Mouse (Mus musculus): ENCODE measurements at regions not wholly inside any gene's neighbourhood (a gene's known extent, or its start where the extent isn't known, plus 50 kb on each side); places are given as distances from the start of the nearest gene placed in this dataset.

DNA sequence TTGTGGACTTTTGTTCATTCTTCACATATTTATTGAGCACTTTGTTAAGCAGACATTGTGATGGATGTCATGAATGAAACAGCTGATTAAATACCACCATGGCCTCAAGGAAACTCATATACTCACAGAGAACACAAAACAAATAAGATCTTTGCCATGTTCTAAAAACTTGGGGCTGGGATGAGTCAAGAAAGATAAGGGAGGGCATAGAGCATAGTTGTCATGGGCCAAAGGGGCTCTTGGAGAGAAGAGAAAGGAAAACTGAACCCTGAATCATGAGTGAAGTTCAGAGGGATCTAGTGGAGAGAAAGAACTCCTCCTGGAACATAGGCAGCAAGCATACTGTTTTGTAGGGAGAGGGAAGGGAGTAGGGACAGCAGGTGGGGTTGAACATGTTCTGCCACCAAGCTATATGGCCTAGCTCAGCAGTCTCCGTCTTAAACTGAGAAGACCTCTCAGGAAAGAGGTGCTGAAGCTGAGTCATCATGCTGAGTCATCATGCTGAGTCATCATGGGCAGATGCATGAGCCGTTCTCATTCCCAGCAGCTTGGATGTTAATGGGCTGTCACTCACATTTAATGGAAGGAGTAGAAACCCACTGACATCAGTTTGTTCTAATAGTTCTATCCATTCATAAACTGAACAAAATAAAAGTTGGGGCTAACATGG lies 69.6 kb downstream of the Cetn3 start:
- DNase-seq = no peak
- Histone ChIP-seq H3K4me3 (ENCODE audit: insufficient read depth, low read depth, low read length) (no peak overlapping the region), H3K4me1 (ENCODE audit: control insufficient read depth, insufficient read depth, low read length) (no peaks in the 10 kb centered on the region), H3K36me3 (ENCODE audit: control insufficient read depth, insufficient read depth, low read length) (no peaks in the 10 kb centered on the region), H3K27ac (ENCODE audit: insufficient read depth, low read depth, low read length) (no peak overlapping the region), H3K27me3 (replicated peaks; ENCODE audit: control insufficient read depth, insufficient read depth, low read length) (no peaks in the 10 kb centered on the region)
- 36% methylated on average over 2 of the region's 2 CpGs for WGBS
- no peak for TF ChIP-seq CTCF (conservative IDR thresholded peaks at IDR 0.05; ENCODE audit: insufficient read depth, insufficient read length, low read depth, low read length)
- no peak for TF ChIP-seq POLR2A (IDR thresholded peaks at IDR 0.05; ENCODE audit: low read depth, low read length)

DNA sequence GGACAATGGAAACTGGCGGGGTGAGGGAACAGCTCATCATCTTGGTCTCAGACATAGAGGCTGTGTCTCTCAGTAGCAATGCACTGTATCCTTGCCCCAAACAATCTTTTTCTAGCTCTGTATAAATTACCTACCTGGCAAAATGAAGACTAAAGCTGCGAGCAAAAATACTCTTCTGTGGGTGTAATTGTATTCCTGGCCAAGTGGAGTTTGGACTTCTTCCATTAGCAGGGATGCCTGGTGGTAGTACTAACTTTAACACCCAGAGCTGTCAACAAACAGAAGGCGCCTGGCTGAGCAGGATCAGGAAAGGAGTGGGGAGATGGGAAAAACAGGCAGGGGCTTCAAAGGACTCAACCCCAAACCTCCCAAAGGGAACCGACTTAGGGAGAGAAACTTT lies 73.2 kb downstream of the Cetn3 start:
- H3K36me3 ChIP-seq (ENCODE audit: control insufficient read depth, insufficient read depth, low read length) = no peaks in the 10 kb centered on the region
- TF ChIP-seq POLR2A (IDR thresholded peaks at IDR 0.05; ENCODE audit: low read depth, low read length) (no peak), CTCF (conservative IDR thresholded peaks at IDR 0.05; ENCODE audit: insufficient read depth, insufficient read length, low read depth, low read length) (no peak)
- H3K4me3 ChIP-seq (ENCODE audit: insufficient read depth, low read depth, low read length) = no peak overlapping the region
- H3K4me1 ChIP-seq (ENCODE audit: control insufficient read depth, insufficient read depth, low read length) = no peaks in the 10 kb centered on the region
- no peaks in the 10 kb centered on the region for H3K27me3 ChIP-seq (replicated peaks; ENCODE audit: control insufficient read depth, insufficient read depth, low read length)
- DNase-seq = peak; percentile 14
- 46% methylated on average over 4 of the region's 4 CpGs for WGBS
- H3K27ac ChIP-seq (ENCODE audit: insufficient read depth, low read depth, low read length) = no peak overlapping the region

- no peak for DNase-seq
- Histone ChIP-seq H3K4me1 (ENCODE audit: control insufficient read depth, insufficient read depth, low read length) (no peaks in the 10 kb centered on the region), H3K27ac (ENCODE audit: insufficient read depth, low read depth, low read length) (no peak overlapping the region), H3K36me3 (ENCODE audit: control insufficient read depth, insufficient read depth, low read length) (no peaks in the 10 kb centered on the region), H3K27me3 (replicated peaks; ENCODE audit: control insufficient read depth, insufficient read depth, low read length) (no peaks in the 10 kb centered on the region), H3K4me3 (ENCODE audit: insufficient read depth, low read depth, low read length) (no peak overlapping the region)
- 66% methylated on average over 4 of the region's 4 CpGs for WGBS
- TF ChIP-seq CTCF (conservative IDR thresholded peaks at IDR 0.05; ENCODE audit: insufficient read depth, insufficient read length, low read depth, low read length) (no peak), POLR2A (IDR thresholded peaks at IDR 0.05; ENCODE audit: low read depth, low read length) (no peak)
Observed at GRCm38 (mm10) chr13:81860683-81861082, 77.8 kb downstream of the Cetn3 start.

- WGBS = 72% methylated on average over 5 of the region's 5 CpGs
- no peaks in the 10 kb centered on the region for H3K27me3 ChIP-seq (replicated peaks; ENCODE audit: control insufficient read depth, insufficient read depth, low read length)
Observed at GRCm38 (mm10) chr13:81861886-81862600, 79.2 kb downstream of the Cetn3 start.

DNA sequence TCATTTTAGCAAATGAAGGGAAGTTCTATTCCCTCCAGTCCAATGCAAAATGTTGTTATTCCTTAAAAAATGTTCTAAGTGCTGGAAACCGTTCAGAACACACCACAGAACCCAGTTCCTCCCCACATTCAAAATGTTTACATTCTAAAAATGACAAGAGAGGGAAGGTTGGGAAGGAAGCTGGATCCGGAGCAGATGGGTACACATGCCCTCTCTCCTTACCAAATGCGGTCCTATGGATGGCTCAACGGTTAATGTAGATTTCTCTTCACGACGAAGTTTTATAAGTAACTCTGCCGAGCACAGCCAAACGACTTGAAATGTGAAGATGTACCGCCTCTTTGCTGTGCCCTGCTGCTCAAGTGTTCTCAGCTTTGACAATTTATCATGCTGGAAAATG lies 88.3 kb downstream of the Cetn3 start:
- TF ChIP-seq POLR2A (IDR thresholded peaks at IDR 0.05; ENCODE audit: low read depth, low read length) (no peak), CTCF (conservative IDR thresholded peaks at IDR 0.05; ENCODE audit: insufficient read depth, insufficient read length, low read depth, low read length) (no peak)
- no peaks in the 10 kb centered on the region for H3K27me3 ChIP-seq (replicated peaks; ENCODE audit: control insufficient read depth, insufficient read depth, low read length)
- no peaks in the 10 kb centered on the region for H3K4me1 ChIP-seq (ENCODE audit: control insufficient read depth, insufficient read depth, low read length)
- DNase-seq = no peak
- 79% methylated on average over 9 of the region's 9 CpGs for WGBS
- no peaks in the 10 kb centered on the region for H3K36me3 ChIP-seq (ENCODE audit: control insufficient read depth, insufficient read depth, low read length)
- no peak overlapping the region for H3K4me3 ChIP-seq (ENCODE audit: insufficient read depth, low read depth, low read length)
- H3K27ac ChIP-seq (ENCODE audit: insufficient read depth, low read depth, low read length) = no peak overlapping the region

More at GRCm38 (mm10) chr13:81861886-81862600, 79.2 kb downstream of the Cetn3 start:
- H3K27ac ChIP-seq (ENCODE audit: insufficient read depth, low read depth, low read length) = no peak overlapping the region
- H3K4me1 ChIP-seq (ENCODE audit: control insufficient read depth, insufficient read depth, low read length) = no peaks in the 10 kb centered on the region
- H3K4me3 ChIP-seq (ENCODE audit: insufficient read depth, low read depth, low read length) = no peak overlapping the region
- TF ChIP-seq CTCF (conservative IDR thresholded peaks at IDR 0.05; ENCODE audit: insufficient read depth, insufficient read length, low read depth, low read length) (no peak), POLR2A (IDR thresholded peaks at IDR 0.05; ENCODE audit: low read depth, low read length) (no peak)
- DNase-seq = no peak
- H3K36me3 ChIP-seq (ENCODE audit: control insufficient read depth, insufficient read depth, low read length) = no peaks in the 10 kb centered on the region

DNA sequence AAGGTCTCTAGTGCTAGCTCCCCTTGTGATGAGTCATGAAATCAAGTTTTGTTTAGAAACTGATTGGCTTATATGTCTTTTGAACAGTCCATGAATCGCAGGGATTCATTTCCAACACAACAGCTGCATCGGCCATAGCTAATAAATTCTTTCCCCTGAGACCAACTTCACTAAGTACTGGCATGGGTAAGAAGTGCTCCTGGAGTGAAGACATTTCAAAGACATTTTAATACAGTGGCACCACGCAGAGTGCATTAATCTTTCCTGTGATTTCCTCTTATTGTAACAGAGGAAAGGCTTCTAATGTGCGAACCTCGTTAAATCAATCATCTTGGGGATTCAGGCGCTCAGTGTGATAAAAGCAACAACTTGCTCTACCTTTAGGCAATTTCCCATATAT lies 103.0 kb downstream of the Cetn3 start:
- TF ChIP-seq POLR2A (IDR thresholded peaks at IDR 0.05; ENCODE audit: low read depth, low read length) (no peak), CTCF (conservative IDR thresholded peaks at IDR 0.05; ENCODE audit: insufficient read depth, insufficient read length, low read depth, low read length) (no peak)
- Histone ChIP-seq H3K27me3 (replicated peaks; ENCODE audit: control insufficient read depth, insufficient read depth, low read length) (no peaks in the 10 kb centered on the region), H3K36me3 (ENCODE audit: control insufficient read depth, insufficient read depth, low read length) (no peaks in the 10 kb centered on the region), H3K27ac (ENCODE audit: insufficient read depth, low read depth, low read length) (no peak overlapping the region), H3K4me1 (ENCODE audit: control insufficient read depth, insufficient read depth, low read length) (no peaks in the 10 kb centered on the region), H3K4me3 (ENCODE audit: insufficient read depth, low read depth, low read length) (no peak overlapping the region)
- no peak for DNase-seq
- 40% methylated on average over 6 of the region's 6 CpGs for WGBS

GRCm38 (mm10) chr13:81930266-81930665 lies 147.4 kb downstream of the Cetn3 start:
- DNase-seq = no peak
- no peak for TF ChIP-seq CTCF (conservative IDR thresholded peaks at IDR 0.05; ENCODE audit: insufficient read depth, insufficient read length, low read depth, low read length)
- TF ChIP-seq POLR2A (IDR thresholded peaks at IDR 0.05; ENCODE audit: low read depth, low read length) = no peak
- Histone ChIP-seq H3K27ac (ENCODE audit: insufficient read depth, low read depth, low read length) (no peak overlapping the region), H3K4me1 (ENCODE audit: control insufficient read depth, insufficient read depth, low read length) (no peaks in the 10 kb centered on the region), H3K4me3 (ENCODE audit: insufficient read depth, low read depth, low read length) (no peak overlapping the region), H3K27me3 (replicated peaks; ENCODE audit: control insufficient read depth, insufficient read depth, low read length) (no peaks in the 10 kb centered on the region), H3K36me3 (ENCODE audit: control insufficient read depth, insufficient read depth, low read length) (no peaks in the 10 kb centered on the region)
- WGBS = 83% methylated on average over 4 of the region's 4 CpGs

Data from kidney, adult 2 months (tissue).